11 mouse cellular contexts compared by ENCODE assay signal in the genomic region with DNA sequence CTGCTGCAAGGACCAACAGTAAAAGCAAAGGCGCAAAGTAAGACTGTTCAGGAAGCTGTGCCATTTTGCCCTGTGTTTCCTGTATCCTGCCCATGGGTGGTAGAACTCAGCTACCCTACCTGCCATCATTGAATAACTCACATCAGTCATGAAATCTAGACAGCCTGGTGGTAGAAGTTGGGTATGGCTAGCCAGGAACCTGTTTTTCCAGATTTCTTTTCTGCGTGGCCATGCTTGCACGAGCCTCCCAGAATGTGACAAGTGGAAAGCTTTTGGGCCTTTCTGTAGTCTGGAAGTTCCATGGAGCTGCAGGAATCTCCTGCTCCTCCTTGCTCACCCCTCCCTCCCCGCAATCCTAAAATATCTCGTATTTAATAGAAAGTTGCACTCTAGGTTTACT. TPM values are rescaled to one million over a fixed set of nuclear protein-coding genes. Genes with fewer than 3 reads are reported as not detected.
DNase-seq lines count a peak whose midpoint lies in the region; ATAC-seq and TF ChIP-seq lines count a peak whose summit lies in the region.
"Had no signal": no experiment of that assay in that cellular context is flagged by ENCODE, and none has a peak within 500 bp of the region (broad histone marks: within the 10 kb centered on the region; RNA-seq: fewer than 3 reads in every experiment).

No protein-coding gene starts in this region.

- intact Hi-C loops in left cerebral cortex, postnatal 25 days (cut with DNase I), result no loop called here

- H3K27me3 ChIP-seq in kidney, embryonic 15.5 days, result no peaks in the 10 kb centered on the region
- H3K27me3 ChIP-seq in limb, embryonic 15.5 days, result no peaks in the 10 kb centered on the region
- no peaks in the 10 kb centered on the region for H3K27me3 ChIP-seq in stomach, postnatal 0 days (ENCODE audit: control insufficient read depth, insufficient read depth, low read length)
- H3K27me3 ChIP-seq: embryonic facial prominence, embryonic 13.5 days had no signal

- no peak overlapping the region for H3K9ac ChIP-seq in kidney, embryonic 15.5 days
- H3K9ac ChIP-seq in limb, embryonic 15.5 days, result no peak overlapping the region
- no peak overlapping the region for H3K9ac ChIP-seq in stomach, postnatal 0 days (ENCODE audit: low read length)
- H3K9ac ChIP-seq: embryonic facial prominence, embryonic 13.5 days had no signal

- no peak overlapping the region for H3K27ac ChIP-seq in kidney, embryonic 15.5 days
- 0 out of 2 replicates have a peak overlapping the region, but pooled peaks have one; percentile 2 for H3K27ac ChIP-seq in limb, embryonic 15.5 days
- peak overlapping the region; percentile 53; the same call in 1 of the 2 replicates for H3K27ac ChIP-seq in stomach, postnatal 0 days (replicated peaks)
- H3K27ac ChIP-seq: embryonic facial prominence, embryonic 13.5 days had no signal

- H3K36me3 ChIP-seq in kidney, embryonic 15.5 days, result no peaks in the 10 kb centered on the region
- H3K36me3 ChIP-seq in limb, embryonic 15.5 days, result no peaks in the 10 kb centered on the region
- H3K36me3 ChIP-seq in stomach, postnatal 0 days (ENCODE audit: control insufficient read depth, insufficient read depth, low read length), result no peaks in the 10 kb centered on the region
- H3K36me3 ChIP-seq: embryonic facial prominence, embryonic 13.5 days had no signal

- peak; percentile 9 for DNase-seq in kidney, adult 18-20 months
- DNase-seq in urinary bladder, postnatal 36 days (ENCODE audit: low spot score in 2 of 2), result peak; percentile 27 to 52
- DNase-seq in urinary bladder, adult 2 months (ENCODE audit: low spot score), result no peak
- DNase-seq in stomach, postnatal 0 days (ENCODE audit: low spot score), result peak; percentile 23
- no peak for DNase-seq in cerebellum, postnatal 36 days
- DNase-seq in left cerebral cortex, postnatal 25 days (ENCODE audit: low spot score in 2 of 2), result no peak
- DNase-seq: heart, adult 18-20 months; thymus, postnatal 14 days had no signal

- no peaks in the 10 kb centered on the region for H3K9me3 ChIP-seq in kidney, embryonic 15.5 days (replicated peaks)
- H3K9me3 ChIP-seq in limb, embryonic 15.5 days, result no peaks in the 10 kb centered on the region
- H3K9me3 ChIP-seq in stomach, postnatal 0 days (ENCODE audit: control insufficient read depth, low read length), result no peaks in the 10 kb centered on the region
- H3K9me3 ChIP-seq: embryonic facial prominence, embryonic 13.5 days had no signal

- H3K4me3 ChIP-seq in kidney, embryonic 15.5 days (replicated peaks), result no peak overlapping the region
- H3K4me3 ChIP-seq in limb, embryonic 15.5 days, result no peak overlapping the region
- H3K4me3 ChIP-seq in stomach, postnatal 0 days (ENCODE audit: low read depth, low read length), result no peak overlapping the region
- H3K4me3 ChIP-seq: embryonic facial prominence, embryonic 13.5 days had no signal

- TF ChIP-seq CTCF in stomach, postnatal 0 days (IDR thresholded peaks at IDR 0.05; ENCODE audit: low read depth), result peak; percentile 56

- no peak overlapping the region for H3K4me2 ChIP-seq in kidney, embryonic 15.5 days
- H3K4me2 ChIP-seq in limb, embryonic 15.5 days, result no peak overlapping the region
- H3K4me2 ChIP-seq in stomach, postnatal 0 days (replicated peaks; ENCODE audit: low read depth), result no peak overlapping the region
- H3K4me2 ChIP-seq: embryonic facial prominence, embryonic 13.5 days had no signal

- ATAC-seq in kidney, embryonic 15.5 days (replicated peaks; ENCODE audit: low FRiP score), result no peak; the same call in 1 of the 2 replicates
- ATAC-seq in limb, embryonic 15.5 days (ENCODE audit: insufficient number of reproducible peaks, low FRiP score, low TSS enrichment, low read depth), result no peak
- no peak for ATAC-seq in stomach, postnatal 0 days (ENCODE audit: low FRiP score, low TSS enrichment)

- TF ChIP-seq EP300 in stomach, postnatal 0 days (optimal IDR thresholded peaks at IDR 0.05), result no peak

- 71% methylated on average over 5 of the region's 5 CpGs for WGBS in kidney, embryonic 15.5 days
- WGBS in limb, embryonic 15.5 days, result 61% methylated on average over 5 of the region's 5 CpGs
- WGBS in stomach, postnatal 0 days, result 61% methylated on average over 5 of the region's 5 CpGs

- peaks cover 17% of the 10 kb centered on the region for H3K4me1 ChIP-seq in kidney, embryonic 15.5 days
- H3K4me1 ChIP-seq in limb, embryonic 15.5 days, result peaks cover 4% of the 10 kb centered on the region; the same call in 1 of the 2 replicates
- no peaks in the 10 kb centered on the region for H3K4me1 ChIP-seq in stomach, postnatal 0 days (replicated peaks; ENCODE audit: control insufficient read depth, insufficient read depth)

RNA-seq across cellular contexts. Expression of gene Cecr2, which starts 49.1 kb away (rescaled TPM):
- polyA plus RNA-seq in kidney, embryonic 15.5 days (2015; fragmentation: Nextera tagmentation; extraction: Ambion mirVana), result 5.9 and 6.7 TPM in 2 replicates
- 2.7 and 3.3 TPM in 2 replicates for polyA plus RNA-seq in urinary bladder, adult 2 months (2012; rRNA removed)
- polyA plus RNA-seq in limb, embryonic 15.5 days (2015; fragmentation: Nextera tagmentation; extraction: Ambion mirVana), result 2.1 and 2.6 TPM in 2 replicates
- 0.56 and 0.65 TPM in 2 replicates for polyA plus RNA-seq in stomach, postnatal 0 days (2015; fragmentation: Nextera tagmentation; extraction: Ambion mirVana)
- 1 to 10 TPM; 3.4 to 4.6 TPM for total RNA-seq in left cerebral cortex, postnatal 25 days (2021)

RNA-seq across cellular contexts. Expression of gene Slc25a18, which starts 58.2 kb away (rescaled TPM):
- polyA plus RNA-seq in kidney, embryonic 15.5 days (2015; fragmentation: Nextera tagmentation; extraction: Ambion mirVana), result 0.13 TPM in 1 of 2 replicates, not detected in the other
- 0.06 TPM in 1 of 2 replicates, not detected in the other for polyA plus RNA-seq in urinary bladder, adult 2 months (2012; rRNA removed)
- 0.56 and 0.65 TPM in 2 replicates for polyA plus RNA-seq in limb, embryonic 15.5 days (2015; fragmentation: Nextera tagmentation; extraction: Ambion mirVana)
- polyA plus RNA-seq in stomach, postnatal 0 days (2015; fragmentation: Nextera tagmentation; extraction: Ambion mirVana), result 0.10 and 0.13 TPM in 2 replicates
- total RNA-seq in left cerebral cortex, postnatal 25 days (2021), result 10 to 100 TPM; 65.3 to 66.5 TPM

Comparison
In these comparisons a context has a peak if more than half of its experiments do, and no peak if none do; other contexts are left out.
1. DNase-seq: peak in kidney, adult 18-20 months (single experiment), urinary bladder, postnatal 36 days (2 of 2) and stomach, postnatal 0 days (single experiment); none in urinary bladder, adult 2 months (single experiment), cerebellum, postnatal 36 days (0 of 2) and left cerebral cortex, postnatal 25 days (0 of 2).